Mouse (Mus musculus): Measurements from ENCODE around the gene Celf2.

GRCm38 (mm10) chr2:7226785-7227184, 282.6 kb downstream of the Celf2 start:
- TF ChIP-seq CTCF (IDR thresholded peaks at IDR 0.05; ENCODE audit: low read depth, low read length), result no peak
- no peak for TF ChIP-seq POLR2A (IDR thresholded peaks at IDR 0.05; ENCODE audit: borderline replicate concordance, low read depth, low read length)

All from bone marrow macrophage, adult 2 months (primary cell).